Mouse (Mus musculus): ENCODE results near the gene Ptms.

Gene Ptms

DNA sequence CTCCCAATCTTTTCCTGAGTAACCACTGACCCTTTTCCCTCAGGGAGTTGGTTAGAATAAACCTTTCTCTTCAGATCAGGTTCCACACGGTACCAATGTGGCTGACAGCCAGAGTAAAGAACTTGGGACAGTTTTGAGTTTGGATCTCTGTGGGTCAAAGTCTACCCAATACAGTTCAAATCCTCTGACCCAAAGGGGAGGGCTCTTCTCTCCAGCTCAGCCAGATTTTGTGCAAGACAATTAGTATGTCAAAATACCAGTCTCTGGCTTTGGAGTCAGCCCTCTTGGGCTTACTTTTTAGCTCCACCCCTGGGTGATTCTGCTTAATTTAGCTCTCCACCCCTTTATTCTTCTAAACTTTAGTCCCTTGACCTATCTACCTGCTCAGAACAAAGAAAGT lies 10.3 kb upstream of the Ptms start:
- no peak for DNase-seq (ENCODE audit: low spot score in 2 of 2)

DNA sequence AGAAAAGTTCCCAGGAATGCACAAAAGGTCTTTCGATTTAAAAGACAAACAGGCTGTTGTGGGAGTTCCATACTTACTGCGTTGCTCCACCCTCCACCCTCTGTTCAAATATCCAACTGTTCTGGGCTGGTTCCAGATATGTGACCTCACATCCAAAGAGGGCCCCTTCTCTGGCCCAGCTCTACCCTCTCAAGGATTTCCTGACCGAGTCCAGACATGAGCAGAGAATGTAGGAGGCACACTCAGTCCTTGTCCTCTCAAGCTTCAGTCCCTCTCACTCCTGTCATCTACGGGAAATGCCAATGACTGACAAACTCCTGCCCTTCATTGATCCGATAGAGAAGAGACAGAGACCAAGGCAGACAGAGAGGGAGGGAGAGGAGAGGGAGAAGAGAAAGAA lies 6.0 kb upstream of the Ptms start:
- no peak for DNase-seq (ENCODE audit: low spot score in 2 of 2)

GRCm38 (mm10) chr6:124925173-124925793 lies 5.4 kb upstream of the Ptms start:
- DNase-seq (ENCODE audit: low spot score in 2 of 2) = peak in 1 of 2 experiments; percentile 3

DNA sequence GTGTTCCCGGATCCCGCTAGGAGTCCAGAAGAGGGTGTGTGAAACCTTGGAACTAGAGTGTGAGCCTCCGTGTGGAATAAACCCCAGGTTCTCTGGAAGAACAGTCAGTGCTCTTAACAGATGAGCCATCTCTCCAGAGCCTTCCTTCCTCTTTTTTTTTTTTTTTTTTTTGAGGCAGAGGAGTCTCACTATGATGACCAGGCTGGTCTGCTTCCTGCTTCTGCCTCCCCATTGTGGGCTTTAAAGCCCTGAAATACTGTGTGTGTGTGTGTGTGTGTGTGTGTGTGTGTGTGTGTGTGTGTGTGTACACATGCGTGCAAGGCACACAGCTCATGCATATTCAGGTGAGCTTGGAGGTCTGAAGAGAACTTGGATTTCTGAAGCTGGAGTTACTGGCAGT lies 1.6 kb upstream of the Ptms start:
- no peak for DNase-seq (ENCODE audit: low spot score in 2 of 2)

- no peak for DNase-seq (ENCODE audit: low spot score in 2 of 2)
Measured at GRCm38 (mm10) chr6:124920318-124921085, 599 bp upstream of the Ptms start.

DNA sequence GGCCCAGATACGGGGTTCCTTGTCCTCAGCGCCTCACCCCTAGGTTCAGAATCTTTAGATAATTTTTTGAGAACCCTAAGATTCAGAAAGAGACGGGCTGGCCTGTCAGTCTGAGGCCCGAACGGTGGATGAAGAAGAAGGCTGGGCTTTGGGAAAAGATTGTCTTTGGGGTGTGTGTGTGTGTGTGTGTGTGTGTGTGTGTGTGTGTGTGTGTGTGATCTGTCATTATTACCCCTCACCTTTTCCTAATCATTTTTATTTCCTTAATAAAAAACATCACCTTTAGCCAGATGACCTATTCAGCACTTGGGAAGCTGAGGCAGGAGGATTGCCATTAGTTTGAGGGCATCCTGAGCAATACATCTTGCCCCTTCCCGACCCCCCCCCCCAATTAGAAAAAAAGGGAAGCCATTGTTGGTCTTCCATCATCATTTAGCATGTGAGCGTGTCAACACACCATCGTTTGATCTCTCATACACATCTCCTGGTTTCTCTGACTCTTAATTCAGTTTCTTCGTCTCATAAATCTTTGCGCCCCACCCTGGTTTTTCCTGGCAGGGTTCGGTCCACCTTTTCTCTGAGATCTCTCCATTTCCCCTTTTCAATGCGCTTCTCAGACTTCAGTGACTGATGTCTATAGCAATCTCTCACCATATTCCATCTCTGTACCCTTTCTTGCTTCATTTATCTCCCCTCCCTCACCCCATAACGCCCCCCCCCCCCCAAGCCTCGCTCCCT lies 844 bp downstream of the Ptms start:
- no peak for DNase-seq (ENCODE audit: low spot score in 2 of 2)

DNA sequence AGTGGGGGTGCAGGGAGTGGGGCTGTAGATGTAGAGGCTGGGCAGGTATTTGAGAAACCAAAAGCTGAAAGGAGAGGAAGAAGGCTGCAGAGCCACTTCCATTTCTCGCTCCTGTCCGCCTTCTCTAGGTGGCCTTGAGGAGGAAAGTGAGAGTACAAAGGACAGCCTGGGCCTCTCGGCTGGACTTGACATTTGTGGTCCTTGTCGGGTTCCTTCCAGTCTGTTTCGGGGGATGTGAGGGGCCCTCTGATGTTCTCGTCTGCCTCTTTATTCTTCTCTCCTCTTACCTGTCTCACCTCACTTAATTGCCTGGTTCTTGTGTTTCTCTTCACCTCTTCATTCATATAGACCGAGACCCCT lies 1.6 kb downstream of the Ptms start:
- no peak for DNase-seq (ENCODE audit: low spot score in 2 of 2)

GRCm38 (mm10) chr6:124917518-124918330 lies 2.2 kb downstream of the Ptms start:
- peak; percentile 53 to 57 for DNase-seq (ENCODE audit: low spot score in 2 of 2)

- peak; percentile 91 to 93 for DNase-seq (ENCODE audit: low spot score in 2 of 2)
Measured at GRCm38 (mm10) chr6:124916695-124917517, 3.0 kb downstream of the Ptms start.

GRCm38 (mm10) chr6:124915942-124916694 lies 3.8 kb downstream of the Ptms start:
- no peak for DNase-seq (ENCODE audit: low spot score in 2 of 2)

GRCm38 (mm10) chr6:124915160-124915941 lies 4.6 kb downstream of the Ptms start:
- DNase-seq (ENCODE audit: low spot score in 2 of 2) = no peak

GRCm38 (mm10) chr6:124914511-124914910 lies 5.4 kb downstream of the Ptms start:
- DNase-seq (ENCODE audit: low spot score in 2 of 2) = no peak

DNA sequence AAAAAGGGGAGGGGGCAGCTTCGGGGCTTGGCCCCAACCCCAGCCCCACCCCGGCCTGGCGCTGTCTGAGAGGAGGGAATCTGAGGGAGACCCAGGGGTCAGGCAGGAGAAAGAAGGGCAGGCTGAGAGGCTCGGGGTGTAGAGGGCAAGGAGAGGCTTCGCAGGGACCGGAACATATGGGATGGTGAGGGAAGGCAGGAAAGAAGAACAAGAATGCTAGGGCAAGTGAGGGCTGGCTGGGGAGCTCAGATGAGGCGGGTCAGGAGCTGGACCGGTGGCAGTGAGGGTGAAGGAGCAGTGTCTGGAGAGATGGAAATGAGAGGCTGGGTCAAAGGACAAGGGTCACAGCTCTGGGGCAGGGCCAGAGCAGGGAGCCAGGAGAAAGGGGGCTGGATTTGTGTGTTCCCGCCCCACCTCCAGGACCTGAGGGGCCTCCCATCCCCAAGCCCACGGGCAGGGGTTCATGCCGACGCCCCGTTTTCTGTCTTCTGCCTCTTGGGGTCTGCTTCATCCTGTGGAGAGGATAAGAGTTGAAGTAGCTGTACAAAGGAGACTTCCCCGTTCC lies 6.1 kb downstream of the Ptms start:
- DNase-seq (ENCODE audit: low spot score in 2 of 2) = no peak

- no peak for DNase-seq (ENCODE audit: low spot score in 2 of 2)
Measured at GRCm38 (mm10) chr6:124913214-124913613, 6.7 kb downstream of the Ptms start.

- DNase-seq (ENCODE audit: low spot score in 2 of 2) = no peak
Measured at GRCm38 (mm10) chr6:124911533-124912218, 8.2 kb downstream of the Ptms start, which contains the start of gene Lag3. TSS of gene Lag3 (minus strand) at chr6:124911705.

DNA sequence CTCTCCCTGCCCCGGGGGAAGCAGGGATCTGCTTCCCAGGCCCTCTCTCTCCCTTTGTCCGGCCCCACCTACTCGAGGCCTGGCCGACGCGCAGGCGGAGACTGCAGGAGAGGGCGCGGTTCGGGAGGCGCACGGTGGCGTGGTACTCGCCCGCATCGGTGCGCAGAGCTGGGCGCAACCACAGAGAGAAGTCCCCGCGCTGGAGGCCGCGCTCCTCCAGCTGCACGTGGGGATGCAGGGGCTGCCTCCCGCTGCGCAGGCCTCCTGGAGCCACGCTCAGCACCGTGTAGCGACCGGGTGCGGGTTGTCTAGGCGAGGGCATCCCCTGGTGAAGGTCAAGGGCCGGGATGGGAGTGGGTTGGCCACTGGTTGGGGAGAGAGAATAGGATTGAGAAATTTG lies 9.9 kb downstream of the Ptms start:
- no peak for DNase-seq (ENCODE audit: low spot score in 2 of 2)

- DNase-seq (ENCODE audit: low spot score in 2 of 2) = no peak
Measured at GRCm38 (mm10) chr6:124907767-124908166, 12.1 kb downstream of the Ptms start.
